Mouse (Mus musculus) central nervous system, embryonic 14 days (tissue): ENCODE measurements around the gene 4930579G24Rik. TPM values are rescaled to one million over a fixed set of nuclear protein-coding genes. Genes with fewer than 3 reads are reported as not detected.

Experiments used
- polyA plus RNA-seq: library from polyadenylated mRNA; depleted of rRNA; stranded (reverse); fragments of >200 nt; gene quantifications from 2 replicates; pipeline ENCODE4 v1.2.3, GENCODE M21; 2012; rRNA removed

The 4930579G24Rik gene
- 5.6 and 6.9 TPM in 2 replicates for polyA plus RNA-seq

DNA sequence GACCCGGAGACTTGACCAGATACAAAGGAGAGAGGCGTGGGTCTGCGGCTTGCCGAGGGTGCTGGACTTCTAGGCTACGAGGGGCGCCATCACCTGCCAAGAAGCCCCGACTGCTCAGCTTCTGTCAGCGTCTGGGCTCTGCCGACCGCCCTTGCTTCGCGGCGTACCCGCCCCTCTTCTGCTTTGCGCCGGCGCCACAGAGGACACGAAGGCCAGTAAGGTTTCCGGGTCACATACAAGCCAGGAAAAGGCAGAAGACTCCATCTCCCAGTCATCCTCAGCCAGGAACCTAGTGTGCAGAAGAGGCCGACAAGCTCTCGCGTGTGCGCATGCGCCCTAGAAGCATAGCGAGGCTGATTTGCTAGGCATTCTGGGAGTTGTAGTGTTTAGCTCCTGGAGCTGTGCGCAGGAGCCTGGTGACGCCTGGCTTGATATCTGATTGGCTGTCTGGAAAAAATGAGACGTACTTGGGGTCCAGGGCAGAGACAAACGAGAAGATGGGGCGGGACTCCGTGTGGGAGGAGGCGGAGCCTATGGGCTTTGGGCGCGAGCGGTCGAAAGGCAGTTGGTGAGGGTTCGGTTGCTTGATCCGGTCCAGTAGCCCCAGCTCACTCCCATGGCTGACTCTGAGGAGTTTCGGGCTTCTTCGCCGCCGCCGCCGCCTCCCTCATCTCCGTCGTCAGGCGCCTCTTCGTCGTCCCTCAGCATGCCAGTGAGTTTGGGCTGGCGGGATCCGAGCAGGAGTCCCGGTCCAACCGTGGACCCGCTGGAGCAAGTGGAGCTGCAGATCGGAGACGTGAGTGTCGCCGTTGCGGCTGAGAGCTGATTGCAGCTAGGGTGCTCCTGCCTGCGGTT is at the start of gene 4930579G24Rik:
4930579G24Rik (plus strand) TSS at position 519 of the 855 bp plus-strand sequence.

DNA sequence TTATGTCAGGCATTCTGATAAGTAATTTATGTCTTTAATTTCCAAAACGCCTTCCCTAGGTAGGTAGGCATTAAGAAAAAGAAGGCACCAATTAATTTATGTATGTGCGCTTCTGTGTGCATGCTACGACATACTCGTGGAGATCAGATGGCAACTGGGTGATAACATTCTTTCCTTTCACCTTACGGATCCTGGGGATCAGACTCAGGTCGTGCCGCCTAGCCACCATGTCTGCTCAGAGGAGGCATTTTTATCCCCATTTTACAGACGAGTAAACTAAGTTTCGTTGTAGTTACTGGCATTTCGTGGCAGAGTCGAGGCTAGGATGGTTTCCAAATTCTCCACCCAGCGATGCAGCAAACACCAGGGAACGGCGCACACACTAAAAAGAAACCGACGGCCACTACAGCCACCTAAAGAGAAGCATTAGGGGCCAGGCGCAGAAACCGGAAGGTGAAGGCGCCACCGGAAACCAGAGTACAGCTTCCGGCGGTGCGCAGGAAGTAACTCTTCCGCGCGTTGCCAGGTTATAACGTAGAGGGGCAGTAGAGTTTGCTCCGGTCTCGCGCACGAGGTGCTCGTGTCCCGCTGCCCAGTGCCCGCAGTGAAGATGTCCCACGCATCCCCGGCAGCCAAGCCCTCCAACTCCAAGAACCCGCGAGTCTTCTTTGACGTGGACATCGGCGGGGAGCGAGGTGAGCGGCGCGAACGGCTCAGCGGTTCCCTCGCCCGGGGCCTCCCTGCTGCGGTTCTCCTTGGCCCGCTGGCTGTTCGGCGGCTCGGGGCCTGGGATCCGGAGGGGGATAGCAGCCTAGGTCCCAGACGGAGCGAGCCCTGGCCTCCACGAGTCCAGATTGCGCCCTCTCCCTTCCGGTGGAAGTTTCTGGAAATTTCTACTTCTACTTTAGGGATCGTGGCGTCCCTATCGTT is 37.8 kb upstream of the 4930579G24Rik start, which contains the start of gene Ppid:
Ppid (plus strand) TSS at position 480 of the 930 bp plus-strand sequence.

GRCm38 (mm10) chr3:79629416-79629730 is 494 bp downstream of the 4930579G24Rik start, which contains the start of gene Etfdh:
Gene Etfdh, minus strand, starts transcription at chr3:79629500.

Other genes with a start within 250 kb of the 4930579G24Rik start
- 12.2 and 13.3 TPM in 2 replicates for gene Fnip2, start 61.3 kb upstream of the 4930579G24Rik start, polyA plus RNA-seq
- 98.4 and 99.7 TPM in 2 replicates for gene Ppid, start 37.7 kb upstream of the 4930579G24Rik start, polyA plus RNA-seq
- 35.0 and 35.9 TPM in 2 replicates for gene Etfdh, start 421 bp downstream of the 4930579G24Rik start, polyA plus RNA-seq
- gene Rxfp1, start 108.8 kb downstream of the 4930579G24Rik start, polyA plus RNA-seq, result 0.29 and 0.30 TPM in 2 replicates
- gene Tmem144, start 223.7 kb downstream of the 4930579G24Rik start, polyA plus RNA-seq, result 0.90 and 1.2 TPM in 2 replicates